Mouse (Mus musculus): Measurements from ENCODE around the gene Tmprss13.

Gene Tmprss13

DNA sequence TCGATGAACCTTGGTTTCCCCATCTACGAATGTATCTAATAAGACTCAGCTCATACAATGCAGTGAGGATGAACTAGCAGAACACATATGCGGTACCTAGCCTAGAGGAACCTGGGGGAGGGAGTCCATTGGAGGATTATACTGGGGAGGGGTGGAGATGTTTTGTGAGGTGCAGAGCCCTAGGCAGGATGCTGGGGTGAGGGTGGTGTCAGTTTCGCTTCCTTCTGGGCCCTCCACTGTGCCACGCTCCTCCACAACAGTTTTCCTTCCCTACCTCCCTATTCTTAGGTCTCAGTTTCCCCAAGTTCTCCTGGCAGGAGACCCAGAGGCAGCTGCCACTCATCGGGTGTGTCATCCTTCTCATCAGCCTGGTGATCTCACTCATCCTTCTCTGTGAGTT is 10.7 kb downstream of the Tmprss13 start:
- DNase-seq (ENCODE audit: low read depth in 1 of 2, low spot score in 2 of 2), result no peak

DNA sequence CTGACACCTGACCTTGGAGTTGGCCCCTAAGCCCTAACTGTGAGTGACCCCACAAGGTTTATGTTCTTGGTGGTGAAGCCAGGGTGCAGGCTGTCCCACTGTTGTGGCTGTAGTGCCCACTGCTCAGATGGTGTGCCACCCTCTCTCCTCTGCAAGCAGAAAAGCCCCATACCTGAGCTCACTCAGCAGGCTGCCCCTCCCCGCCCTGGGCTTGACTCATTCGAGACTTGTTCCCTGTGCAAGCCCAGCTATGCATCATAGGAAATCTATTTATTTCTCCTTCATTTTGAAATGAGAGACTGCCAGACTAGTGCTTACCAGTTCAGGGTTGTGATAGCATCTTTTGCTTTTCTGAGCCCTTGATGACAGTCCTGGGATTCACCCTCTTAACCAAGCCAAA is 18.5 kb downstream of the Tmprss13 start:
- no peak for DNase-seq (ENCODE audit: low read depth in 1 of 2, low spot score in 2 of 2)

DNA sequence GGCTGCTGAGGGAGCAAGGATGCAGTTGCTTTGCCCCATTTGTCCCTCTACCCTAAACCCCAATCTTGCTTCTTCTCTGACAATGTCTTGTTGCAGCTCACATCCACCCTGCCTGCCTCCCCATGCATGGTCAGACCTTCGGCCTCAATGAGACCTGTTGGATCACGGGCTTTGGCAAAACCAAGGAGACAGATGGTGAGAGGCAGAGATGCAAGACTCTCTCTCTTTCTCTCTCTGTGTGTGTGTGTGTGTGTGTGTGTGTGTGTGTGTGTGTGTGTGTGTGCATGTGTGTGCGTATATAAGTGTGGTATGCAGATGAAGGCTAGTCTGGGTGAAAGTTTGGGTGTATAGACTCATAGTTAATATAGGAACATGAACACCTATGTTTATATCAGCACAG is 24.2 kb downstream of the Tmprss13 start:
- DNase-seq (ENCODE audit: low read depth in 1 of 2, low spot score in 2 of 2), result no peak

DNA sequence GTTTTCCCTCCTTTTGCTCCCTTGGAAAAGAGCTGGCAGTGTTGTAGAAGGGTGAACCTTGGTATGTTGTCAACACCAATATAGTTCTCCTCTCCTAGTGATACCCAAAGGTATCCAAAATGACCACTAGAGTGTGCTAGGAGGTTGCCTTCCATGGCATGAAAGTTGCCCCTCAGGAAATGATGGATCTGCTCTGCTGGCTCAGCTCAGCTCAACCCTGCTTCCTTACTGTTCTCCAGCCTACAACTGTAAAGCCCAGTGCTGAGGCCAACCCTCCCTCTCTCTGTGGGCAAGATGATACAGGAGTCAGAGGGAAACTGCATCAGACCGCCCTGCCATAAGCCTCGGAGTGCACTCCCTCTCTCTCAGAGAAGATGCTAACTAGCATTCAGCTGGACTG is 26.6 kb downstream of the Tmprss13 start:
- DNase-seq (ENCODE audit: low read depth in 1 of 2, low spot score in 2 of 2), result no peak

DNA sequence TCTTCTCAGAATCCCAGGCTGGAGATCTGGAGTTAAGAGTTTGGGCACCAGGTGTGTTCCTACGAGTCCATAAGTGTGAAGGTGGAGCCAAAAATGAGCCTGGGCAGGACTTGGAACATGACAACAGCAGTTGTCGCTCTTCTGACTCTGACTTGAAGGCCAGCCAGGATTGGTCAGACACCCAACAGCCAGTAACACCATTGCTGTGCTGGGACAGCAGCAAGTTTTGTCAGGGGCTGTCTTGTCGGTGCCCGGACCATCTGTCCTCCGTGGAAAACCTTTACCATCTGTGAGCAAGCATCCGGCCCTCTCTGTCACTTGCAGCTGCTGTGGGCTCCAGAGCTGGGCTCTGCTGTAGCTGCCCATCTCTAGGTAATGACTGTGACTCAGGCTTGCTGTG is 27.4 kb downstream of the Tmprss13 start:
- DNase-seq (ENCODE audit: low read depth in 1 of 2, low spot score in 2 of 2), result no peak

DNA sequence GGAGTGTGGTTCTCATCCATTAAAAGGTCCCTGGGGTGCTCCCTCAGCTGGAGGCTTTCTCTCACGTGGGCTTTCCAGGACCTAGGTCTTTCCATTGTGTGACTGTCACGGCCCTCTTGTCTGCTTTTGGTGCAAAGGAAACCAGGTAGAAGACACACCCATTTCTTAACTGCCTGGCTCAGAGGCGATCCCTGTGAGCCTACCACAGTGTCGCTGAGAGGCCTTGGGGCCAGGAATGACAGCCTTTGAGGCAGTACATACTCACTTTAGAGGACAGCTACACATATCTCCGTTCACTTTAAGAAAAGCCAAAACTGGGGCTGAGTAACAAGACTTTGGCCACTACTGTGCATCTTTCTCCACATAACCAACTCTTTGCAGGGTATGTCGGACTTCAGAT is 29.7 kb downstream of the Tmprss13 start:
- DNase-seq (ENCODE audit: low read depth in 1 of 2, low spot score in 2 of 2), result no peak

DNA sequence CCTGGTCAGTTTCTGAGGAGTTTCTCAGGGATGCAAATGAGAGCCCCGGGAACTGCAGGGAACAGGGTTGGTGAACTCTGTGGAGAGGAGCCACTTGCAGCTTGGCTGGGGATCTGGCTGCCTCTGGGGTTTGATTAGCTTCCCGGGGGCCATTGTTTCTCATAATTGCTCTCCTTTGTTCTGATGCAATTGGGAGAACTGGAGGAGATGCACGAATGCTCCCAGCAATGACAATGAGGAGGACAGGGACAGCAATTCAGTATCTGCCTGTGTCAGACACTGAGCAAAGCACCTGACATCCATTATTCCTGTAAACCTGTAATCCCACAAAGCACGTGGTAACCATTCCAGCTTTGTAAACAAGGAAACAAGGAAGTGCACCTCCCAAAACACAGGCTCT is 30.3 kb downstream of the Tmprss13 start:
- DNase-seq (ENCODE audit: low read depth in 1 of 2, low spot score in 2 of 2), result no peak

DNA sequence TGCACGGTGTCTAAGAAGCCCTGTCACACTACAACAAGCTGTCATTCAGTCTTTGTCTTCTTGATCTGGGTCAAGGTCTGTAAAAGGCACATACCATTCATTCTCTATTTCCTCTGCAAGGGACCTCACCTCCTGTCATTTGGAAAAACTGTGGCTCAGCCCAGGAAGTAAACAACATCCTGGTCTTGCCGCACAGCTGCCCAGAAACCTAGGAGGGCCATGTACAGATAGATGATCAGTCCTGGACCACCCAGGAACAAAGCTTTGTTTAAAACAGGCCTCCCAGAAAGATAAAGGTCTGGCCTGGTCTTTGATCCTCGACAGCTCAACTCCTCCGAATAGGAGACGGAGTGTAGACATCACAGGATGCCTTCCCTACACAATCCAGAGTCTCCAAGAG is 31.0 kb downstream of the Tmprss13 start:
- no peak for DNase-seq (ENCODE audit: low read depth in 1 of 2, low spot score in 2 of 2)

DNA sequence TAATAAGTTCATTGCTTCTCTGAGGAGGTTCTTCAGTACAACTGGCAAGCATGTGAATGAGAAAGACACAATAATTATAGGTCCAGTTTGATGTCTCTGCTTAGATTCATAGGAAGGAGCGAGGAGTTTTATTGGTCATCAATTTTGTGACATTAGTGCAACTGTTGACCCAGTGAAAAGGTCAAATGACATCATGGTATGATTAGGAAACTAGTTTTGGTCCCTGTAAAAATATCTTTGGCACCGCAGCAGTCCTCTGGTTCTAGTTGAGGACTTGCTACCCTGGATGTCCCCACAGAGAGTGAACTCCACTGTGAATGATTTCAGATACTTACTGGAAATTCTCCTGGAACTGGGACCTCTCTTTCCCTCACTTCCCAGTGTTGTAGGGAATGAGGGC is 36.3 kb downstream of the Tmprss13 start:
- DNase-seq (ENCODE audit: low read depth in 1 of 2, low spot score in 2 of 2), result no peak

DNA sequence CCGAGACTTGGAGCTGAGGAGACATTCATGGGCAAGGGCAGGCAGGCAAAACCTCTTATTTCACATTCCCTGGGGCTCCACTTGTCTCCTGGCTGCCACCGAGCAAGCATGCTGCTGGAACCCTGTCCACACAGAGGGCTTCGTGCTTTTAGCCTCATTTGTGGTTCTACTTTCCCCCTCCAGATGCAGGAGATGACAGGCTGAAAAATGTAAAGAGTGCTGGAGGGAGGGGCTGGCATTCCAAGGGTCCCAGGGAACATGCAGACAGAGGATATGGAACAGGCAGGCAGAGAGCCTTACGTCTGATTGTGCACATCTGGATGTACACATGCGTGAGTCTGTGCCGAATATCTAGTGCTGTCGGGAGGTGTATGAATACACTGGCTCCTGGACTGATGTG is 39.5 kb downstream of the Tmprss13 start:
- no peak for DNase-seq (ENCODE audit: low read depth in 1 of 2, low spot score in 2 of 2)

DNA sequence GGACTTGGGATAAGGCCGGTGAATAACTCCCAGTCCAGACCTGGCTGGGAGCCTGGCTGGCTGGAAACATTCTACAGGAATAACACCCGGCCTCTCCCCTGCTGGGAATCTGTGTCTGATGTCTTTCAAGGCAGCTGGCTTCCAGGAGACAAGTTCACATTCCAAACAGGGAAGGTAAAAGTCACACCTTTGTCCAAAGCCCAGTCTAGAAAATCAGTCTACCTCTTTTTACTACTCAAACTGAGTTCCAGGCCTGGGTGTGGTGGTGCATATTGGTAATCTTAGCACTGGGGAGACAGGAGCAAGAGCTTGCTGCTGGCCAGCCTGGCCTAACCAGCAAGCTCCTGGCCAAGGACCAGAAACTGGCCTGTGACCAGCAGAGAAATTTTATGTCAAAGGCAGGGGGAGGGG is 43.2 kb downstream of the Tmprss13 start:
- no peak for DNase-seq (ENCODE audit: low read depth in 1 of 2, low spot score in 2 of 2)

DNA sequence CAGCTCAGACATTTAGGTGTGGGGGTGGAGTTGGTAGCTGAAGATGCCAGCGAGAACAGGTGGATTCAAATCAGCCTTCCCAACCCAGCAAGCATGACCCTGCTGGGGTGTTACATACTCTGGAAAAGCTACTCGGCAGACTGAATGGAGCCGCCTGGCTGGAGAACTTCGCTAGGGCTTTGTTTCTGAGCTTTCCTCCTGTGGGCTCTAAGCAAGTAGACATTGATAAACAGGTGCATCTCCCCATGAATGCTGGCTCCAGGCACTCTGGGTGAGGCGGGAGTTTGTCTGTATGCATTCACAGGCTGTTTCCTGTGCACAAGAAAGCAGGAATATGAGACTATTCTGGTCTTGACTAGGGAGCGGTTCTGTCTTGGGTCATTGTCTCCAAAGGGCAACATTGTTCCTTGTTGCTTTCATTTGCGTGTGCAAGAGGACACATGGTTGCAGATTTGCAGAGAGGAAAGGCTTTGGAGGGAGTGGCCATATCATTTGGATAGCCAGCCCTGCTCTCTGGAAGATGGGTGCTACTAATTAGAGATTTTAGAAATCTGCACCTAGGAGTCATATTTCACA is 44.8 kb downstream of the Tmprss13 start:
- no peak for DNase-seq (ENCODE audit: low read depth in 1 of 2, low spot score in 2 of 2)

DNA sequence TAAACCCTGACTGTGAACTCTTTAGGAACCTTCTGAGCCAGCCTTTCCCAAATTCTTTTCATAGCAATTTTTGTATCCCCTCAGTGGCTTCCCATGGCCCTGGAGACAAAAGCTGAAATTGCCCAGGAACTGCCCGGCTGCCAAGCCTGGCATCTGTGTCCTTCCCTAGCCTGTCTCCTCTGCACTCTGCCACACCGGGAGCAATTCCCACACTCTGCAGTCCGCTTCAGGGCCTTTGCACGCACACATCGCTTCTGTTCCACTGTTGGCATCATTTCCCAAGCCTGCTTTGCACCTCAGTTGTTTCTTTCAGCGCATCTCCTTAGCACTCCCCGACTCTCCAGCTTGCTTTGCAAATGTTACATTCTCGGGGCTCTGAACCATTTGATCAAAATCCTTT is 48.8 kb downstream of the Tmprss13 start:
- no peak for DNase-seq (ENCODE audit: low read depth in 1 of 2, low spot score in 2 of 2)

DNA sequence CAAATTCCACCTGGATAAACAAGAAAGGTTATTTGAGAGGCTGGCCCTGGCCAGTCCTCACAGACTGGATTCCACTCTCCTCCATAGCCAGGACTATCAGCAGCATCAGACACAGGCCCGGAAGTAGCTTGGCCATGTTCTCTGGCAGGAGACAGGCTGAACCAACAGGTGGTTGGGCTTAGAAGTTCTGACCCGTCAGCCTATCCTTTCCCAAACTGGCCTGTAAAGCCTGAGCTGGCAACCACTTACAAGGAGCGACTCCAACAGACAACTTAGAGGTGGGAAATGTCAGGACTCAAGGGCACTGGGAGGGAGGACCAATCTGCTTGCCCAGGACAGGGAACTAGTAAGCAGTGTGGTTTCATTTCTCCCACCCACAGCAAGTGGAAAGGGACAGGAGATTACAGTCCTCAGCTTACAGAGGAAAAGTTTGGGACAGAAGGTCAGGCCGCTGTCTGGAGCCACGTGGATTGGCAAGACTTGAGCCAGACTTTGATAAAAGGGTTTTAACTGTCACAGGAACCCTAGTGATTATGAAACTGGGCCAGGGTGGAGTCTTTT is 49.5 kb downstream of the Tmprss13 start:
- no peak for DNase-seq (ENCODE audit: low read depth in 1 of 2, low spot score in 2 of 2)

DNA sequence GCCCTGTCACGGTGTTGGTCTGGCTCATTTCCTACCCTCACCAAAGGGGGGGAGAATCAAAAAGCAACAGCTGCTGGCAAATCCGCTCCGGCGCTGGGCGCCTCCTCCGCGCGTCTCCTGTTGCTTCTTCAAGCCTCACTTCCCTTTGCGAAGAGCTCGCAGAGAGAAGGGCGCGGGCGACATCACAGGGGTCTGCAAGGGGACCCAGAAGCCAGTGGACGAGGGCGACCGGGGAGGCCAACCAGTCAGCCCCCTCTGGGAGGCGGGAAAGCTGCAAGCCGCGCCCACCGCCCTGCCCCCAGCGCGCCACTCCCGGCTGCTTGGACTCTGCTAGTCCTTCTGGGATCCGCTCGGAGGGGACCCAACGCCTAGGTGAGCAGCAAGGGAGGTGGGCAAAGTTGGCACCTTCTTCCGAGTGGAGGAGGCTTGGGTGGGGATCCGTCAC is 51.2 kb downstream of the Tmprss13 start, which contains the start of gene Fxyd6:
Fxyd6 (plus strand) TSS at position 69 of the 445 bp plus-strand sequence.
- no peak for DNase-seq (ENCODE audit: low read depth in 1 of 2, low spot score in 2 of 2)

DNA sequence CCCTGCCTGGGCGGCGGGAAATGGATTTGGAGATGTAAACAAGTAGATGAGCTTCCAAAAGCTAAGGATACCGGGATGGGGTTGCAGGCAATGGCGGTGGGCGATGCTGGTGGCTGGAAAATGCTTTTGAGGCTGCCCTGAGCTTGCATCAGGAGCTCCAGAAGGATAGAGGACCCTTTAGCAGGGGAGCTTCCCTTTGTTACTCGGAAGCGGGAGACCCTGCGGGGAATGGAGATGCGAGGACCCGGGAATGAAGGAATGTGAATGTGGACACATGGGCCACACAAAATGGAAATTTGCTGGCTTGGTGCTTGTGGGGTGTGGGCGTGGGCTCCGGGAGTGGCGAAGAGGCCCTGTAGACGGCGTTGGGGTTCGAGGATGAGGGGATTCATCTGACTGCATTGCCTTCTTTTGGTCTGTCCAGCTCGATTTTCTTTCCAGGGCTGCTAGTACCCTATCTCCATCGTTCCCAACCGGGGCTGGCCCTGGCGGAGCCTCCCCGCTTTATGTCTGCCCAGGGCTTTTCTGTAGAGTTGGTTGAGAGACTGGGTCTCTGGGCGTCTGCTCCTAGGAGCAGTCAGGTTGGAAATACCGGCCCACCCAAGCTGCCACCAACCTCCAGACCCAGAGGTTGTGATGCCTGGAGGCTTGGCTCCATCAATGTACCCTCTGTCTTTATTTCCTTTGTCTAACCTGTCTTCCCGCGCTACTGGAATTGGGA is 51.9 kb downstream of the Tmprss13 start:
- no peak for DNase-seq (ENCODE audit: low read depth in 1 of 2, low spot score in 2 of 2)

DNA sequence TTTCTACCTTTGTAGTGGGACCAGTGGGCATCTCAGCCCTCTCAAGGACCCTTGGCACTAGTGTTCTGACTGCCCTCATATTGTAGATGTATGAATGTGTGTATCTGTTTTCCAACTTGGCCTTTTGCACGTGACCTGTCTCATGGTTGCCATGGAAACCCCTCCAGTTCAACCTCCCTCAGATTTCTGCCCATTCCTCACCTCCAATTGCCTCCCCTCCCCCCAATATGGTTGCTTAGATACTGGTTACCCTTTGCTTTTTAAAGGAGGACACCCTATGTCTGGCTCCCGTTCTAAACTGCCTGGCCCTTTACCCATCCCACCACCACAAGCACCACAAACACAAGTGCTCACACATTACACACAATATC is 52.4 kb downstream of the Tmprss13 start:
- DNase-seq (ENCODE audit: low read depth in 1 of 2, low spot score in 2 of 2), result no peak

DNA sequence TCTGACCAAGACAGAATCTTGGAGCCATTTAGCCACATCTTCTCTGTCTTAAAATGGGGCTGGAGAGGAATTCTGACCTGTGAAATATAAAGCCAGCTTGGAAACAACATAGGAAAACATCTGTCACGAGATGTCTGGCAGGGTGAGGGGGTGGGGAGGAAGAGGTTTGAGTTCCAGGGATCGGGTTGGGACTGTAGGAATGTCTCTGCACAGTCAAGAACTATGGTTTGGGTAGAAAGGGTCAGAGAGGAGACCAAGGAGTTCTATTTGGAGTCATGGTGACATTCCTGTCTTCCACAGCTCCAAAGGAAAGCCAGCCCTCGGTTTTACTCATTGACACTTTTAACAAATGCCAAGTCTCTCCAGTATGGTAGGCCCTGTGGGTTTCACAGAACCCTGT is 55.0 kb downstream of the Tmprss13 start:
- DNase-seq (ENCODE audit: low read depth in 1 of 2, low spot score in 2 of 2), result no peak

DNA sequence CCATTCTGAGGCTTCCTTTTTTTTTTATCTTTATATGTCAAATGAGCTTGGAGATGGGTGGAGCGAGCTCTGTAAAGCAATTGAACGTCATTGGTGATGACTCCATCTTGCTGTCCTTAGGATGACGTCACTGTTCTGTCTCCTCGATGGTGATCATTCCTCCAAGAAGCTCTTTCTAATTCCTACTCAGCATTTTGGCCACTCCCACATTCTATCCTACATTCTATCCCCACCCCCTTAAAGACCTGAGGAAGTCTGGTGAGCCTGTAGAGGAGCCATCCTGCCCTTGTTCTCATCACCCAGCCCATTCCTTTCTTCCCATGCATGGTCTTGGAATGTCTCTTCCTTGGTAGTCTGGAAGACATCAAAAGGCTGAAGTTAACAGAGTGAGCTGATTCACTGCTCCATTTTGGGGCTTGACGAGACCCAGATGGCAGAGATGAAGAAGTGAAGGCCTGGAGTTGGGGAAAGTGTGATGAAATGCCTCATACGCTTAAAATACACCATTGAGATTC is 56.1 kb downstream of the Tmprss13 start:
- DNase-seq (ENCODE audit: low read depth in 1 of 2, low spot score in 2 of 2), result no peak

DNA sequence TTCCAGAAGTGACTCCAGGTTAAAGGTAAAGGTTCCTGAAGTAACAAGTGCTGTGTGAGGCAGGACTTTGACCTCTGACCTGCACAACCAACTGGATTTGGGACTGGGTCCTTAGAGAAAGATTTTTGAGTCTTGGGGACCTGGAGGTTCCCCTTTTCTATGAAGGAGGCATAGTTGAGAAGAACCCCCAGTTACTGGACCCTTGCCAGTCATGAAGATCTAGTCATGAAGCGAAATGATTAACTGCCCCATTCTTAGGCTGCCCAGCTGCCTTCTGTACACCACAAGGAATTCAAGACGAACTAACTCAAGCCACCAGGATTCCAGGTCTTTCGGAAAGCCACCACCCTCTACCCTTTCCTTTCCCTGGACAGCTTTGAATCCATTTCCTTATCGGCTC is 57.5 kb downstream of the Tmprss13 start:
- no peak for DNase-seq (ENCODE audit: low read depth in 1 of 2, low spot score in 2 of 2)

DNA sequence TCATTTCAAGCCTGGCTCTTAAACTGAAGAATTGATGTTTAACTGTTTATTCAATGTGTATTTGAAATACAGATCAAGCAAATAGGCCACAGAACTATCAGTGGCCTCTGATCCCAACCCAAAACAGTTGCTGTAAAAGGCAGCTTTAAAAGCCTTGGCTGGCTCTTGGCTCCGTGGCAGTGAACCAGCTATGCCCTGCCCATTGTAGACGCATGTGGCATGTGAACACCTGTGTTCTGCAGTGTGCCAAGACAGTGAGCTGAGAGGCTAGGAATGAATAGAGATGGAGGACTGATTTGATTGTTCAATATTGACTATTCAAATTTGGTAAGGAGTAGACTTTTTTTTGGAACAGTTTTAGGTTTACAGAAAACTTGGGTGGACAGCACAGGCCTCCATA is 58.0 kb downstream of the Tmprss13 start:
- no peak for DNase-seq (ENCODE audit: low read depth in 1 of 2, low spot score in 2 of 2)

DNA sequence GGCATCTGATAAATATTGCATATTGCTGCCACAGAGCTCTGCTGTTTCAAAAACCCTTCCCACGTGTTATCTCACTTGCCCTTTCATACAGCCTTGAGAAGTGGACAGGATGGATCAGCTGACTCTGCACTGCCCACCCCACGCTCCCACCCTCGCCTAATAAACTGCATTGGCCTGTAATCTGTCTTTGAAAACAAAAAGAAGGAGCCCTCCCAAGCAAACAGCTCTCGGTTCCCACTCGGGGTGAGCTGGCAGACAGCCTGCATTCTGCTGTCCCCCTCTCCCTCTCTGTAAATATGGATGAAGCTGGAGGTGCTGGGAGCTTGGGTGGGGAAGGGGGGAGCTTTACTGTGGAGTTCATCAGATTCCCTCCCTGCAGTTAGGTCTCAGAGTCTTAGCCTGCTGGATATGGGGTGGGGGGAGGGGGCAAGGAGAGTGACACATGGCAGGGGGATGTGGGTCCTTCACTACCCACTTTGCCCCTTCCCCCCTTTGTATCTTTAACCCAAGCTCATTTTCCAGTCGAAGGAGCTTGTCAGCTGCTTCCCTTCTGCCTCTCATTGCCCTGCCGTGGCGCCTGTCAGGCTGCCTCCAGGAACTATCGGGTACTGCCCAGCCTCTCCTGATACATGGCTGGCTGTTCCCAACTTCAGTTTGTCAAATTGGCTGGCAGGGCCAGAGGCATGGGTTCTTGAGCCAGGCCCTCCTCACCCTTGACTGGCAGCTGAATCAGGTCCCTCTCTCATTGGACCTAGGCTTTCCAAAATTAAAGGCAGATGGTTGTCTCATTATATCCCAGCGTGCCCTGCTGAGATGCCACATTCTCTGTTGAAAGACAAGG is 61.7 kb downstream of the Tmprss13 start:
- no peak for DNase-seq (ENCODE audit: low read depth in 1 of 2, low spot score in 2 of 2)

All from monocyte, adult 2 months (primary cell).